Mouse (Mus musculus) CD4-positive, CD25-positive, alpha-beta regulatory T cell, adult 2 months (primary cell): ENCODE data around the gene Med26.

Experiments
- DNase-seq: peaks from one replicate; pipeline ENCODE4 v3.0.0-alpha.2; 2012; ENCODE audit warnings: low read depth, low spot score

Gene Med26

GRCm38 (mm10) chr8:72548644-72549313 is 709 bp upstream of the Med26 start:
- no peak for DNase-seq

GRCm38 (mm10) chr8:72547122-72547801 is 808 bp downstream of the Med26 start:
- no peak for DNase-seq

GRCm38 (mm10) chr8:72539234-72539633 is 8.8 kb downstream of the Med26 start:
- DNase-seq, result peak; percentile 37

- DNase-seq, result no peak
Observed at GRCm38 (mm10) chr8:72534888-72535287, 13.2 kb downstream of the Med26 start.

- DNase-seq, result no peak
Observed at GRCm38 (mm10) chr8:72532103-72532502, 16.0 kb downstream of the Med26 start.

GRCm38 (mm10) chr8:72521888-72522287 is 26.2 kb downstream of the Med26 start:
- no peak for DNase-seq

- DNase-seq, result no peak
Observed at GRCm38 (mm10) chr8:72517421-72517988, 30.6 kb downstream of the Med26 start.

GRCm38 (mm10) chr8:72513158-72513557 is 34.9 kb downstream of the Med26 start:
- no peak for DNase-seq

- DNase-seq, result no peak
Observed at GRCm38 (mm10) chr8:72512648-72513047, 35.4 kb downstream of the Med26 start.

- no peak for DNase-seq
Observed at GRCm38 (mm10) chr8:72507505-72507904, 40.6 kb downstream of the Med26 start.

GRCm38 (mm10) chr8:72504637-72505314 is 43.3 kb downstream of the Med26 start:
- no peak for DNase-seq

- no peak for DNase-seq
Observed at GRCm38 (mm10) chr8:72504137-72504536, 43.9 kb downstream of the Med26 start.

- DNase-seq, result no peak
Observed at GRCm38 (mm10) chr8:72500521-72500931, 47.5 kb downstream of the Med26 start.

- DNase-seq, result no peak
Observed at GRCm38 (mm10) chr8:72499521-72500284, 48.4 kb downstream of the Med26 start.

GRCm38 (mm10) chr8:72498527-72498926 is 49.5 kb downstream of the Med26 start:
- DNase-seq, result no peak

GRCm38 (mm10) chr8:72497911-72498310 is 50.2 kb downstream of the Med26 start:
- no peak for DNase-seq

GRCm38 (mm10) chr8:72496217-72496616 is 51.9 kb downstream of the Med26 start:
- no peak for DNase-seq

- no peak for DNase-seq
Observed at GRCm38 (mm10) chr8:72495411-72496111, 52.5 kb downstream of the Med26 start.

GRCm38 (mm10) chr8:72493381-72493780 is 54.7 kb downstream of the Med26 start:
- DNase-seq, result no peak

- DNase-seq, result peak; percentile 100
Observed at GRCm38 (mm10) chr8:72492622-72493081, 55.4 kb downstream of the Med26 start.
